Mouse (Mus musculus) CD4-positive helper T cell, adult 2 months (primary cell): ENCODE results near the gene Ralgds.

Source experiments
- DNase-seq: peaks from one replicate; pipeline ENCODE4 v3.0.0-alpha.2; 2012; ENCODE audit warnings: low read depth, missing footprints, low spot score

Ralgds gene

GRCm38 (mm10) chr2:28532938-28533771 lies 20.2 kb downstream of the Ralgds start:
- DNase-seq, result peak; percentile 90

- DNase-seq, result no peak
Observed at GRCm38 (mm10) chr2:28533901-28534435, 21.0 kb downstream of the Ralgds start.

GRCm38 (mm10) chr2:28534436-28535262 lies 21.7 kb downstream of the Ralgds start:
- DNase-seq, result no peak

- no peak for DNase-seq
Observed at GRCm38 (mm10) chr2:28535263-28535540, 22.3 kb downstream of the Ralgds start.

GRCm38 (mm10) chr2:28535650-28536049 lies 22.7 kb downstream of the Ralgds start:
- no peak for DNase-seq

- no peak for DNase-seq
Observed at GRCm38 (mm10) chr2:28536166-28536565, 23.2 kb downstream of the Ralgds start.

GRCm38 (mm10) chr2:28536766-28537633 lies 24.1 kb downstream of the Ralgds start:
- DNase-seq, result no peak

- DNase-seq, result no peak
Observed at GRCm38 (mm10) chr2:28537634-28537920, 24.7 kb downstream of the Ralgds start.

- DNase-seq, result no peak
Observed at GRCm38 (mm10) chr2:28537995-28538816, 25.3 kb downstream of the Ralgds start.

- DNase-seq, result no peak
Observed at GRCm38 (mm10) chr2:28538817-28539128, 25.8 kb downstream of the Ralgds start.

- DNase-seq, result no peak
Observed at GRCm38 (mm10) chr2:28539206-28539605, 26.3 kb downstream of the Ralgds start.

GRCm38 (mm10) chr2:28539949-28540348 lies 27.0 kb downstream of the Ralgds start:
- DNase-seq, result peak; percentile 76

GRCm38 (mm10) chr2:28540587-28541227 lies 27.8 kb downstream of the Ralgds start:
- no peak for DNase-seq

- no peak for DNase-seq
Observed at GRCm38 (mm10) chr2:28543894-28544293, 31.0 kb downstream of the Ralgds start.

- peak; percentile 58 for DNase-seq
Observed at GRCm38 (mm10) chr2:28545976-28546375, 33.1 kb downstream of the Ralgds start.

GRCm38 (mm10) chr2:28546560-28546959 lies 33.6 kb downstream of the Ralgds start:
- DNase-seq, result no peak

GRCm38 (mm10) chr2:28547237-28548172 lies 34.6 kb downstream of the Ralgds start:
- peak; percentile 86 for DNase-seq

- no peak for DNase-seq
Observed at GRCm38 (mm10) chr2:28549157-28549556, 36.2 kb downstream of the Ralgds start.

- no peak for DNase-seq
Observed at GRCm38 (mm10) chr2:28552301-28552700, 39.4 kb downstream of the Ralgds start.

- DNase-seq, result no peak
Observed at GRCm38 (mm10) chr2:28557452-28557851, 44.5 kb downstream of the Ralgds start.
